Mouse (Mus musculus): ENCODE data around the gene Ywhaq. TPM values are rescaled to one million over a fixed set of nuclear protein-coding genes. Genes with fewer than 3 reads are reported as not detected.
"Not testable (repeated sequence)": the region's sequence is repeated elsewhere in the genome, so short reads cannot be mapped to it uniquely, and the experiment has no call there.

Gene Ywhaq
- total RNA-seq, 1 experiment from 2014 or later: 294 TPM

DNA sequence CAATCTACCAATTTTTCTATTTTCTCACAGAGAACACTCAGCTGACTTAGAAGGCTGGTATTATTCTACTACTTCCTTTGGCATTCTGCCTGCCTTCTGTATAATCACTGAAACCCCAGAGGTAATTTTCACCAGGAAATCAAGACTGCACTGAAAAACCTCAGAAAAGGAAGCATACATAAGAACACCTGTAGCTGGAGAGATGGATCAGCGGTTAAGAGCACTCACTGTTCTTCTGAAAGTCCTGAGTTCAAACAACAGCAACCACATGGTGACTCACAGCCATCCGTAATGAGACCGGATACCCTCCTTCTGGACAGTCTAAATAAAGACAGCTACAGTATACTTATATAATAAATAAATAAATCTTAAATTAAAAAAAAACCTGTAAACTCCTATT, 7.8 kb downstream of the Ywhaq start:
- no peak for DNase-seq

DNA sequence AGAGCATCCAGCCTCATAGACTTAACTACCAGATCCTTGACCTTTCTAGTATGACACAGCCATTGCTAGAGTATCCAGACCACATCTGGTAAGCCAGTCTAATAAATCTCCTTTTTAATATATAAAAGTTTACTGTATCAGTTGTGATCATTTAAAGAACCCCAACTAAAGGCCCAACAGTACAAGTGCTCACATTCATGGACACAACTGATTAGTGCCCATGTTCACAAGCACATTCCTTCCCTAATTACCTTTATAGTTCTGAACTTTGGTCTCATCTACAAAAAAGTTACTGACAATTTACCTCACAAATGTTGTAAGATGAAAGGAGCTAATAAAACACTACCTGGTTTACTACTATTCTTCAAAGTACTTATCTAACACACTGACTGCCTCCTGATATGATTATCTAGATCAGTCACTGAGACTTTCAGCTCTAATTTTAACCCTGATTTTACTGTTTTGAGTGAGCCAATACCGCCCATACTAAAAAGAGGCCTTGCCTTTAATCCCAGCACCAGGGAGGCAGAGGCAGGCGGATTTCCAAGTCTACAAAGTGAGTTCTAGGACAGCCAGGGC, 8.6 kb downstream of the Ywhaq start:
- DNase-seq: no peak

- no peak for DNase-seq
Measured at GRCm38 (mm10) chr12:21402771-21403170, 14.7 kb downstream of the Ywhaq start.

DNA sequence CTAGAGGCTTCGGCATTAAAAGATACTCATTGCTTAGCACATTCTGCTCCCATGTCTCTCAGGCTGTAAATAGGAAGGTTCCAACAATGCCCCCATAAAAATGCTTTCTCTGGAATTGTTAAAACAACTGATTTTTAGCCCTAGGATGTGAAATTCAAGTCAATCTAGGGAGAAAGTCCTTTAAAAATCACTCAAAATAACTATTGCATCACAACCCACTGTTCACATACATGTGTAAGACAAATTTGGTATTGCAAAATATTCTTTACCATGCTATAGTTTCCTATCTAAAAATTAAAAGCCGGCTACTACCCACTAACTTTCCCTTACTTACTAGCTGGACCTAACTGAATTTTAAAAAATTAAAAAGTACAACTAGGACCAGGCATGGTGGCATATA, 31.2 kb downstream of the Ywhaq start:
- no peak for DNase-seq

GRCm38 (mm10) chr12:21378765-21379346, 38.6 kb downstream of the Ywhaq start:
- DNase-seq: not testable (repeated sequence)

- DNase-seq: no peak
Measured at GRCm38 (mm10) chr12:21375376-21376157, 41.9 kb downstream of the Ywhaq start.

GRCm38 (mm10) chr12:21373820-21374475, 43.5 kb downstream of the Ywhaq start:
- DNase-seq: no peak

GRCm38 (mm10) chr12:21373100-21373819, 44.2 kb downstream of the Ywhaq start, which contains the start of gene Adam17:
Gene Adam17, minus strand, starts transcription at chr12:21373632.
- peak; percentile 95 for DNase-seq

- DNase-seq: no peak
Measured at GRCm38 (mm10) chr12:21370035-21370611, 47.3 kb downstream of the Ywhaq start.

DNA sequence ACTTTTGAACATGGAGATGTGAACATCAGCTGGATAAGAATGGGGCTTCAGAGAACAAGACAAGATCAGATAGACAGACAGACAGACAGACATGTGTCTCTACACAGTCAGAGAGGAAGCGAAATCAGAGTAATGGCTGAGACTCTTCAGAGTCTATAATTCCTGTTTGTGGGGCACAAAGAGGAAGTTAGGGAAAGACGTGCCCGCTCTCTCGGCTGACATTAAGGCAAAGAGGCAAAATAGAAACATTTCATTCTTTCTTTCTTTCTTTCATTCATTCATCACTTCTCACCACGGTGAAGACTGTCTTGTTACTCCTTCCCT, 48.4 kb downstream of the Ywhaq start:
- DNase-seq: no peak

GRCm38 (mm10) chr12:21368376-21369086, 48.9 kb downstream of the Ywhaq start:
- DNase-seq: peak; percentile 25

DNA sequence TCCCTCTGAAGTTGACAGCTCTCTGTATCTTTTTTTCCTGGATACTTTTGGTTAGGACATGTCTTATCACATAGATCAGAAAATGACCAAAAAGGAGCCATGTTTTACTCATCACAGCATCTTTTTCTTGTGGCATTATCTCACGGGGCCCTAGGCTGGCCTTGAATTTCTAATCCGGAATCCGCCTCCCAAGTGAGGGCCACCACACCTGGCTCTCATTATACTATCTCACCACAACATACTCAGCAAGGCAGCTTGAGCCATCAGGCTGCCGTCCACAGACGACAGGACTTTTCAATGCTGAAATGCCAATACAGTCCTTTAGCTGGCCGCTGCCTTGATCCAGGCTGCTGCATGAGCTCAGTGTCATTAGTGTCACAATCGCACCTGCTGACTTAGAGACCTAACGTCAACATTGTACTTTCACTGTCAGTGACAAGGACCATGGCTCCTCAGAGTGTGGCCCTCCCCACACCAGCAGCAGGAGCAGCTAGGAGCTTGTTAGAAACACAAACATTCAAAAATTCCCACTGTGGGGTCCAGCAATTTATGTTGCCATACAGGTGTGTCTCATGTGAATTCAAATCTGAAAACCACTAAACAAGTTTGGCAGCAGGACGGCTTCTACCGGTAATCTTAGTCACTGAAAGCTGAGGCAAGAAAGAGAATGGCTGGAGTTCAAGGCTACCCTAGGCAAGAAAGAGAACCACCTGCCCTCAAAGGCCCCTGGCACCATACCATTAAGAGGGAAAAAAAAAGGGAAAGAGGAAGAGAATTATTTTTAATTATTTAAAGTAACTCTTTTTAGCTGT, 52.6 kb downstream of the Ywhaq start:
- no peak for DNase-seq

GRCm38 (mm10) chr12:21363195-21363594, 54.2 kb downstream of the Ywhaq start:
- DNase-seq: no peak

DNA sequence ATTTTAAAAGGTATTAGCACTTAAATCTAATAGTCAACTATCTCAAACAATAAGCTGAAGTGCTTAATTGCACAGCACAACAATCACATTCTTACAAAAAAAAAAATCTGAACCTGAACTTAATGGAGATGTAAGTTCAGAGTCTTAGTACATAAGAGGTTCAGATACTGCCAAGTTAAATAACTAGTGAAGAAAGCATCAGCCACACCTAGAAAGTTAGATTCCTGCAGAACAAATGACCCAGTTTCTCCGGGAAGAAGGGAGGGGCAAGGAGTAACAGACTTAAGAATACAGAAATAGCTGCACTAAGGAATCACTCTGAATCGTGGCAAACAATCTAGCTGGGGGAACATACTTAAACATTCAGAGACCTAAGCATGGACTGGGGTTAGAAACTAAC, 54.8 kb downstream of the Ywhaq start:
- no peak for DNase-seq

- DNase-seq: no peak
Measured at GRCm38 (mm10) chr12:21353681-21354080, 63.8 kb downstream of the Ywhaq start.

DNA sequence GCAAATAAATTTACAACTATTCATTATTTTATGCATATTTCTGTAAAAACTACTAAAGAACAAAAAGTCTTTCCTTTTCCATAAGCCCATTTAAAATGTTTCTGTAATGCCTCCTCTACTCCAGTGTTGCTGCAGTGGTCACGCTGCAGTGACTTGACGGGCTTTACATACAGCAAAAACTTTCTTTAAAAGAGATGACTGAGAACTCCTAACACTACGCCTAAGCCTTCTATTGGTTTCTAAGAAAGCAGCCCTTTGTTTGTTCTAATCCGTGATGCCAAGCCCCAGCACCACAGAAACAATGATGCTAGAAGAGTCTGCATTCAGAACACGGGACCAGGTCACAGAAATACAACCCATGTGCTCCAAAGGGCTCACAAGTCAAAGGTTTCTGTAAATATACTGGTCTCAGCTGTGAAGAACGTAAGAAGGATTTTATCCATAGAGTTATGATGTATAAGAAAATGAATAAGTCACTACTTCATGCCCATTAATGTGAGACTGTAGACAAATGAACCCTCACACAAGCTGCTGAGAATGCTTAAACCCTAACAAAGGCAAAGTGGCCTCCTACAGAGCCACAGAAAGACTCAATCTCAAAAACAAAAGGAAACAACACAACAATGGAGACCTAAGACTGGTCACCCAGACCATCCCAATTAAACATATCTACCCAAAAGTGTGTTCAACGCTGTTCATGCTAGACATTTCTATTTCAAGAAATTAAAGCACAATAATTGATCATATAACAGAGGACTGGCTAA, 67.1 kb downstream of the Ywhaq start:
- DNase-seq: no peak

DNA sequence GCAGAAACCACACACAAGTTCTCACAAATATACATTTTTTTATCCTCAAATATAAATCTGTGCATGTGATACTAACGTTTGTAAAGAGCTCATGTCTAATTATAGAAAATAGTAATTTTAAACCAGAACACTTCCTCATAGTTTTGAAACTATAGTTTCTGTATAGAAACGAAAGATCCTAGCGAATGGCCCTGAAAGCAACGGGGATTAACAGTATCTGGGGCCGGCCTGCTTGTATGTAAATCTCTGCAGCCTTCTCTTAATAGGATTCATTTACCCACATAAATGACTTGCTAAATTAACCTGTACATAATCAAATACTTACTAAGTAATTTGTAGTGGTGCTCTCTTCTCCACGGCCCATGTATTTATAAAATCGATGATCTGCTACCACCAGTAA, 70.5 kb downstream of the Ywhaq start:
- DNase-seq: no peak

DNA sequence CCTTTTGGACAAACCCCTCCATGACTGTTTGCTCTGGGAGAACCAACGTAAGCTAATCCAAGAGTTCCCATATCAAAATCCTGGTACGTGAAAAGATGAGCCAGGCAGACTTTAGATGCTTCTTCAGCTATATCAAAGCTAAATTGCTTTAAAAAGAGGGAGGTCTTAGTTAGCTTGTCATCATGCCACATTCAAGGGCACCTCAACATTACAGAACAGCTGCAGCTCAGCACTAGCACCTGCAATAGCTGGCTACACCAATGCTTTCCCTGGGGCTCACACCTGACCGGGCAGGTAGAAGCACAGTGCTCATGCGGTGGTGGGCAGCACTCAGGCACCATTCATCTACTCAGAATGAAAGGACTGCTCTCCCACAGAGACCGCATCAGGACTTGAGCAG, 76.8 kb downstream of the Ywhaq start:
- DNase-seq: no peak

All from adrenal gland, postnatal 25 days (tissue).